Mouse (Mus musculus) lung, postnatal 0 days (tissue): ENCODE measurements at regions not wholly inside any gene's neighbourhood (a gene's known extent, or its start where the extent isn't known, plus 50 kb on each side); places are given as distances from the start of the nearest gene placed in this dataset.

Source experiments
- CTCF ChIP-seq: IDR thresholded peaks from 2 replicates; pipeline ENCODE4 v1.5.1; 2016; ENCODE audit warnings: antibody characterized with exemption, mild to moderate bottlenecking
- EP300 ChIP-seq: IDR thresholded peaks from 2 replicates; pipeline ENCODE4 v1.6.1; 2016; ENCODE audit warnings: antibody characterized with exemption, mild to moderate bottlenecking, control low read depth

- TF ChIP-seq CTCF (no peak), EP300 (no peak)
Observed at GRCm38 (mm10) chr16:65378276-65378675, 142.0 kb upstream of the Pou1f1 start.
